Mouse (Mus musculus): ENCODE data around the gene Armc3. TPM values are rescaled to one million over a fixed set of nuclear protein-coding genes. Genes with fewer than 3 reads are reported as not detected.
A peak's percentile ranks its signal among the peaks of the same experiment; 100 is the strongest.

The Armc3 gene
- polyA plus RNA-seq, 1 experiment from 2014 or later, result 0.26 TPM

DNA sequence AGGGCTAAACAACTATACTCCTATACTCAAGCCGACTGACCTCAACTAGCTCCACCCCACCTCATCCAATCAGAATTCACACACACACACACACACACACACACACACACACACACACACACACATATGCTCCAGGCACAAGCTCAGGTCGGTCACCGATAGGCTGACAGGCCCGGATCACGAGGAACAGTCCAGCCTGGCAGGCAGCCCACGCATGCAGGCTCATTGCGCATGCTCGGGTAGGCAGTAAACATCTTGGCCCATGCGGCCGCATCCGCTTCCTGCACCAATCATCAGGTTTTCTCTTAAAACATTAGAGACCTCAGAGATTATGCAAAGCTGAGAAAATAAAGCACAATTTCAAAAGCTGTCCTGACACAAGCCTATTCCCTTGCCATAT lies 50.5 kb downstream of the Armc3 start:
- H3K4me1 ChIP-seq (ENCODE audit: insufficient read depth), result no peaks in the 10 kb centered on the region
- no peak overlapping the region for H3K4me3 ChIP-seq (ENCODE audit: low read depth, low read length)
- no peaks in the 10 kb centered on the region for H3K27me3 ChIP-seq (ENCODE audit: insufficient read depth, low read length)
- DNase-seq (no peak), ATAC-seq (ENCODE audit: insufficient read depth) (no peak)
- no peak for TF ChIP-seq CTCF (IDR thresholded peaks at IDR 0.05; ENCODE audit: low read depth)
- no peak overlapping the region for H3K9ac ChIP-seq
- no peaks in the 10 kb centered on the region for H3K36me3 ChIP-seq (ENCODE audit: insufficient read depth)
- WGBS, result 79% methylated on average over 11 of the region's 11 CpGs
- no peak overlapping the region for H3K4me2 ChIP-seq
- no peak overlapping the region for H3K27ac ChIP-seq (ENCODE audit: low read depth)
- H3K9me3 ChIP-seq (ENCODE audit: low read depth, low read length), result no peaks in the 10 kb centered on the region

DNA sequence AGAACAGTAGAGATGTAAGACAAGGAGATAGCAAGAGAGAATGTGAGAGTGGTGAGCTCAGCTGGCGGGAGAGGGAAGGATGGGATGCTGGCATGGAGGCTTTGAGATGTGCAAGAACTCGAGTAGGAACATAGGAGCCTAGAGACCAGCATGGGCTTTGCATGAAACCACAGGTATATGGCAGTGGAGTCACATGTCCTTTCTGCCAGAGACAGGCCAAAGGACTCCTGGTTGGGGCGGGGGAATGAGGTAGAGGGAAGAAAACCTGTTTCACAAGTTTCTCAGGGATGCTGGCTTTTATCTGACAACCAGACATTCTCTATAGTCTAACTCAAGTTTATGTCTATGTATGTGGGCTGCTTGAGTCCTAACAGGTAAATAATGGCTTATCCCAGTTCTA lies 55.9 kb downstream of the Armc3 start:
- Histone ChIP-seq H3K27ac (ENCODE audit: low read depth) (no peak overlapping the region), H3K4me2 (no peak overlapping the region), H3K9ac (no peak overlapping the region), H3K36me3 (ENCODE audit: insufficient read depth) (no peaks in the 10 kb centered on the region), H3K9me3 (ENCODE audit: low read depth, low read length) (no peaks in the 10 kb centered on the region), H3K4me3 (ENCODE audit: low read depth, low read length) (no peak overlapping the region), H3K27me3 (ENCODE audit: insufficient read depth, low read length) (no peaks in the 10 kb centered on the region), H3K4me1 (ENCODE audit: insufficient read depth) (no peaks in the 10 kb centered on the region)
- DNase-seq (no peak), ATAC-seq (ENCODE audit: insufficient read depth) (no peak)
- TF ChIP-seq CTCF (IDR thresholded peaks at IDR 0.05; ENCODE audit: low read depth), result no peak
- WGBS, result 62% methylated on average over 3 of the region's 3 CpGs

DNA sequence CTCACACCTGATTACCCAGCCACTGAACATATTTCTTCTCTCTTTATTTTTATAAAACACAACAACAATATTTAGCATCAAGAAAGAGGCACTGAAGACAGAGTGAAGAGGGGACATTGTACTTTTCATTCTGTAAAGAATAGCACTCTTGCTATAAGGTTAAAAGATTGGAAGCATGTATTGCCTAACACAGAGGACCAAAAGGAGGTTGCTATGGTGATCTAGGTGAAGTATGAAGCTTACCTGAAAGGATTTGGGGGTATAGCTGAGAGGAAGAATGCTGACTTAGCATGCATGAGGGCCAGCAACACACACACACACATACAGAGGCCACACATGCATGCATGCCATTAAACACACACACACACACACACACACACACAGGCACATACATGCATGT lies 58.2 kb downstream of the Armc3 start:
- Histone ChIP-seq H3K9me3 (ENCODE audit: low read depth, low read length) (no peaks in the 10 kb centered on the region), H3K9ac (no peak overlapping the region), H3K27ac (ENCODE audit: low read depth) (no peak overlapping the region), H3K36me3 (ENCODE audit: insufficient read depth) (no peaks in the 10 kb centered on the region), H3K4me3 (ENCODE audit: low read depth, low read length) (no peak overlapping the region), H3K4me1 (ENCODE audit: insufficient read depth) (no peaks in the 10 kb centered on the region), H3K4me2 (no peak overlapping the region), H3K27me3 (ENCODE audit: insufficient read depth, low read length) (no peaks in the 10 kb centered on the region)
- ATAC-seq (ENCODE audit: insufficient read depth) (no peak), DNase-seq (no peak)
- no peak for TF ChIP-seq CTCF (IDR thresholded peaks at IDR 0.05; ENCODE audit: low read depth)

DNA sequence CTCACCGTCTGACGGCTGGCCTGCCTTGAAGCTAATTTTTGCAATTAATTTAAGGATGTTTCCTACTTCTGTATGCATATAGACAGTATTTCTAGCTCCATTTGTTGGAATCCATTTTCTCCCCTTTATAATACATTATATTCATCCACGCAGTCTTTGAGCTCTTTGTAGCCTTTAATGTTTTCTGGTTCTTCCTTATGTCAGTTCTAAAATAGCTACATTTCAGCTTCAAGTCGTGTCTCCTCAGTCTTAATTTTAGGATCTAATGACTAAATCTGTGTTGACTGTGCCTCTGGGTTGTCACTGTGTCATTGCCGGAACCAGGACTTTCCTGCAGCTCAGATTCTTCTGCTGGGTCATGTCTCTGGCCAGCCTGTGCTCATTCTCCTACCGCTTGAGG lies 61.3 kb downstream of the Armc3 start:
- no peak overlapping the region for H3K27ac ChIP-seq (ENCODE audit: low read depth)
- no peak overlapping the region for H3K4me2 ChIP-seq
- no peaks in the 10 kb centered on the region for H3K36me3 ChIP-seq (ENCODE audit: insufficient read depth)
- no peaks in the 10 kb centered on the region for H3K4me1 ChIP-seq (ENCODE audit: insufficient read depth)
- H3K4me3 ChIP-seq (ENCODE audit: low read depth, low read length), result no peak overlapping the region
- 84% methylated on average over 6 of the region's 6 CpGs for WGBS
- H3K9ac ChIP-seq, result no peak overlapping the region
- H3K9me3 ChIP-seq (ENCODE audit: low read depth, low read length), result no peaks in the 10 kb centered on the region
- ATAC-seq (ENCODE audit: insufficient read depth) (no peak), DNase-seq (no peak)
- TF ChIP-seq CTCF (IDR thresholded peaks at IDR 0.05; ENCODE audit: low read depth), result no peak
- no peaks in the 10 kb centered on the region for H3K27me3 ChIP-seq (ENCODE audit: insufficient read depth, low read length)

DNA sequence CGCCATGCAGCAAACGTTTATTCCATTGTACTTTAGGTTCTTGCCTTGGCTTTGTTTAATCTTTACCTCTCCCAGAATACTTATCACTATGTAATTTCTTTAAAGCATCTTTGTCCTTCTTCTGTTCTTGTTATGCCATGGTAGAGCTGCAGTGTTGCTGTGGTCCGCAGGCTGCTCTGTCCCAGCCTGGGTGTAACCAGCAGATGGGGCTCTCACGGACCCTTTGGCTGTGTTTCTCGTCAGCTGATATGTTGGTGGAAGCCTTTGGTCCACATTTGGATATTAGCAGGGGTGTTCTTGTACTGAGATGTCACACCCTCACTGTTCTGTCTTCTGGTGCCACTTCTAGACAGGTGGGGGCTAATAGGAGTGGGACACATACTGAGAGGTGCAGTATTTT lies 64.3 kb downstream of the Armc3 start:
- DNase-seq, result peak; percentile 46
- Histone ChIP-seq H3K9ac (no peak overlapping the region), H3K4me3 (ENCODE audit: low read depth, low read length) (no peak overlapping the region), H3K27ac (ENCODE audit: low read depth) (no peak overlapping the region), H3K36me3 (ENCODE audit: insufficient read depth) (no peaks in the 10 kb centered on the region), H3K27me3 (ENCODE audit: insufficient read depth, low read length) (no peaks in the 10 kb centered on the region), H3K9me3 (ENCODE audit: low read depth, low read length) (no peaks in the 10 kb centered on the region), H3K4me2 (no peak overlapping the region), H3K4me1 (ENCODE audit: insufficient read depth) (no peaks in the 10 kb centered on the region)
- peak; percentile 46 for TF ChIP-seq CTCF (IDR thresholded peaks at IDR 0.05; ENCODE audit: low read depth)
- no peak for ATAC-seq (ENCODE audit: insufficient read depth)
- WGBS, result 43% methylated on average over 5 of the region's 5 CpGs

DNA sequence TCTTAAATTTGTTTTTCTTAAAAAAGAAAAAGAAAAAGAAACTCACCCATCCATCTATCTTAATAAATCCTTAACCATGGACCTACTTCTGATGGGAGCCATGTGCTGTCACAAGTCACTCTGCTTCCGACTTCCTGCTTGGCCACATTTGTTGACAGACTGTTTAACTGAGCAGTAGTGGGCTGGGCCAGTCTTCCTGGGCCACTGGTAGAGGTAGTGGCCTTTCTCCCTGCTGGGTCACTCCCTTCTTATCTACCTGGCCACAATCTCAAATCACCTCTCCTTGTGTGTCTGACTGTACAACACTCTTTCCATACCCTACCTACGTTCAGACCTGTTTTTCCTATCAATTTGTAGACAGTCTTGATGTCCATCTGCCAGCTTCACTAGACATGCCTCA lies 66.7 kb downstream of the Armc3 start:
- Histone ChIP-seq H3K27me3 (ENCODE audit: insufficient read depth, low read length) (no peaks in the 10 kb centered on the region), H3K9ac (no peak overlapping the region), H3K4me3 (ENCODE audit: low read depth, low read length) (no peak overlapping the region), H3K9me3 (ENCODE audit: low read depth, low read length) (no peaks in the 10 kb centered on the region), H3K4me2 (no peak overlapping the region), H3K4me1 (ENCODE audit: insufficient read depth) (no peaks in the 10 kb centered on the region), H3K36me3 (ENCODE audit: insufficient read depth) (no peaks in the 10 kb centered on the region), H3K27ac (ENCODE audit: low read depth) (no peak overlapping the region)
- 55% methylated on average over 2 of the region's 2 CpGs for WGBS
- TF ChIP-seq CTCF (IDR thresholded peaks at IDR 0.05; ENCODE audit: low read depth), result no peak
- DNase-seq, result no peak
- no peak for ATAC-seq (ENCODE audit: insufficient read depth)

DNA sequence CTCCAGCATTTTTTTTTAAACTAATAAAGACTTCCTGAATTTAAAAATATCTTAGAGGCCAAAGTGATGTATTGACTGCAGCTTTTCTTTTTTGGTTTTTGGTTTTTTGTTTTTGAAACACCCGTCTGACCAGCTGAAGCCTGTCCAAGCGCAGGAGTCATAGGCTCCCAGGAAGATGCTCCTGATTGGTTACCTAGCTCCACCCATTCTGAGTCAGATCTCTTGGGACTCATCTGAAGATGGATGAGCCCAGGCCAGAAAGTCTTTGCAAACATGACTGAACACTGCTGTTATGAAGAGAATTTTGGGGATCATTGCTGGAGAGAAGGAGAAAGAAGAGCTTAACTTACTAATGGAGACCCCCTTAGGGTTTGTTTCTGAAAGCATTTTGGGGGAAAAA lies 68.3 kb downstream of the Armc3 start:
- no peak overlapping the region for H3K4me2 ChIP-seq
- H3K36me3 ChIP-seq (ENCODE audit: insufficient read depth), result no peaks in the 10 kb centered on the region
- H3K27ac ChIP-seq (ENCODE audit: low read depth), result no peak overlapping the region
- H3K4me1 ChIP-seq (ENCODE audit: insufficient read depth), result no peaks in the 10 kb centered on the region
- ATAC-seq (ENCODE audit: insufficient read depth) (no peak), DNase-seq (no peak)
- 44% methylated on average over 2 of the region's 2 CpGs for WGBS
- no peaks in the 10 kb centered on the region for H3K27me3 ChIP-seq (ENCODE audit: insufficient read depth, low read length)
- no peak overlapping the region for H3K9ac ChIP-seq
- no peaks in the 10 kb centered on the region for H3K9me3 ChIP-seq (ENCODE audit: low read depth, low read length)
- no peak overlapping the region for H3K4me3 ChIP-seq (ENCODE audit: low read depth, low read length)
- no peak for TF ChIP-seq CTCF (IDR thresholded peaks at IDR 0.05; ENCODE audit: low read depth)

DNA sequence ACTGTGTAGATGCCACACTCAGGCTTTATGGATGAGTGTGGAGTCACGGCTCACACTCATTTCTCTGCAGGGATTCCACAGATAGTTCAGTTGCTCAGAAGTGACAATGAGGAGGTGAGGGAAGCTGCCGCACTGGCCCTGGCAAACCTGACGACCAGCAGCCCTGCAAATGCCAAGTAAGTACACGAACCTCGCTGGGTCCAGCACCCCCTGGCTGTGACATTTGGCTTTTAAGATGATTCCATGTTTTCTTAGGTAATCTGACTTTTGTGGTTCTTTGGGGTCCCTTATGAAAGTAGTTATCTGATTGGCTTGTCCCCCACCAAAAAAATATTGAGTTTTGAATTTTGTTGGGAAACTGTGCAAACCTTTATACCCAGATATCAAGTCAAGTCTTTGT lies 70.9 kb downstream of the Armc3 start:
- H3K4me3 ChIP-seq (ENCODE audit: low read depth, low read length), result no peak overlapping the region
- DNase-seq (peak; percentile 31), ATAC-seq (ENCODE audit: insufficient read depth) (no peak)
- H3K9ac ChIP-seq, result no peak overlapping the region
- no peaks in the 10 kb centered on the region for H3K36me3 ChIP-seq (ENCODE audit: insufficient read depth)
- no peaks in the 10 kb centered on the region for H3K27me3 ChIP-seq (ENCODE audit: insufficient read depth, low read length)
- no peak overlapping the region for H3K27ac ChIP-seq (ENCODE audit: low read depth)
- H3K4me1 ChIP-seq (ENCODE audit: insufficient read depth), result no peaks in the 10 kb centered on the region
- H3K9me3 ChIP-seq (ENCODE audit: low read depth, low read length), result no peaks in the 10 kb centered on the region
- peak; percentile 41; the same call in 1 of the 2 replicates for TF ChIP-seq CTCF (IDR thresholded peaks at IDR 0.05; ENCODE audit: low read depth)
- H3K4me2 ChIP-seq, result no peak overlapping the region
- WGBS, result 38% methylated on average over 5 of the region's 5 CpGs
